Mouse (Mus musculus) cerebellum, postnatal 25 days (tissue): ENCODE measurements at regions not wholly inside any gene's neighbourhood (a gene's known extent, or its start where the extent isn't known, plus 50 kb on each side); places are given as distances from the start of the nearest gene placed in this dataset.

Experiments used
- DNase-seq, 2 experiments: peaks; one replicate each; pipeline ENCODE4 v3.0.0; 2021; ENCODE audit warnings: mixed read lengths in 2 of 2

- no peak for DNase-seq
These were observed 347.0 kb downstream of the Rnf144a start for GRCm38 (mm10) chr12:26067866-26068684.

GRCm38 (mm10) chr12:26060378-26060777 lies 354.7 kb downstream of the Rnf144a start:
- no peak for DNase-seq

GRCm38 (mm10) chr12:26059090-26059489 lies 356.0 kb downstream of the Rnf144a start:
- DNase-seq = no peak

GRCm38 (mm10) chr12:26057491-26058054 lies 357.5 kb downstream of the Rnf144a start:
- DNase-seq = no peak

GRCm38 (mm10) chr12:26046991-26047390 lies 368.1 kb downstream of the Rnf144a start:
- DNase-seq = peak; percentile 13 to 46

- no peak for DNase-seq
These were observed 369.7 kb downstream of the Rnf144a start for GRCm38 (mm10) chr12:26045321-26045720.

- no peak for DNase-seq
These were observed 402.1 kb downstream of the Rnf144a start for GRCm38 (mm10) chr12:26012951-26013350.

- DNase-seq = no peak
These were observed 421.0 kb downstream of the Rnf144a start for GRCm38 (mm10) chr12:25994063-25994462.

- no peak for DNase-seq
These were observed 423.1 kb downstream of the Rnf144a start for GRCm38 (mm10) chr12:25991801-25992525.

- no peak for DNase-seq
These were observed 432.5 kb downstream of the Rnf144a start for GRCm38 (mm10) chr12:25982545-25982944.

- DNase-seq = no peak
These were observed 436.7 kb downstream of the Rnf144a start for GRCm38 (mm10) chr12:25978335-25978734.

- DNase-seq = no peak
These were observed 456.5 kb downstream of the Rnf144a start for GRCm38 (mm10) chr12:25958584-25958983.

- no peak for DNase-seq
These were observed 457.5 kb downstream of the Rnf144a start for GRCm38 (mm10) chr12:25957547-25957946.

GRCm38 (mm10) chr12:25947107-25947506 lies 467.9 kb downstream of the Rnf144a start:
- peak; percentile 42 to 50 for DNase-seq

- DNase-seq = no peak
These were observed 468.9 kb downstream of the Rnf144a start for GRCm38 (mm10) chr12:25946121-25946520.

- DNase-seq = no peak
These were observed 476.2 kb downstream of the Rnf144a start for GRCm38 (mm10) chr12:25938856-25939255.

- peak; percentile 16 to 18 for DNase-seq
These were observed 480.1 kb downstream of the Rnf144a start for GRCm38 (mm10) chr12:25934946-25935345.

- DNase-seq = peak; percentile 21 to 34
These were observed 480.5 kb downstream of the Rnf144a start for GRCm38 (mm10) chr12:25934526-25934925.

GRCm38 (mm10) chr12:25926367-25926766 lies 488.7 kb downstream of the Rnf144a start:
- no peak for DNase-seq

- DNase-seq = no peak
These were observed 490.5 kb downstream of the Rnf144a start for GRCm38 (mm10) chr12:25924526-25924925.

- no peak for DNase-seq
These were observed 491.3 kb downstream of the Rnf144a start for GRCm38 (mm10) chr12:25923772-25924171.

- no peak for DNase-seq
These were observed 509.4 kb downstream of the Rnf144a start for GRCm38 (mm10) chr12:25905614-25906013.

GRCm38 (mm10) chr12:25896543-25896942 lies 518.5 kb downstream of the Rnf144a start:
- no peak for DNase-seq

GRCm38 (mm10) chr12:25895691-25896090 lies 519.4 kb downstream of the Rnf144a start:
- DNase-seq = no peak
